Mouse (Mus musculus): ENCODE data around the gene Rtn4rl1. TPM values are rescaled to one million over a fixed set of nuclear protein-coding genes. Genes with fewer than 3 reads are reported as not detected.
"Not testable (repeated sequence)": the region's sequence is repeated elsewhere in the genome, so short reads cannot be mapped to it uniquely, and the experiment has no call there.

Rtn4rl1 gene
- polyA plus RNA-seq, 1 experiment from 2014 or later, result 16.5 TPM

- no peak overlapping the region for H3K27ac ChIP-seq (replicated peaks)
- H3K4me3 ChIP-seq, result 0 out of 2 replicates have a peak overlapping the region, but pooled peaks have one; percentile 14
- no peaks in the 10 kb centered on the region for H3K36me3 ChIP-seq
- H3K4me2 ChIP-seq, result peak overlapping the region; percentile 47
- ATAC-seq (ENCODE audit: low read depth), result no peak
- H3K27me3 ChIP-seq, result peaks cover 28% of the 10 kb centered on the region
- peaks cover 67% of the 10 kb centered on the region for H3K4me1 ChIP-seq (replicated peaks)
- 23% methylated on average over 4 of the region's 4 CpGs for WGBS
- H3K9ac ChIP-seq, result peak overlapping the region; percentile 53; the same call in 1 of the 2 replicates
- H3K9me3 ChIP-seq, result no peaks in the 10 kb centered on the region
Observed at GRCm38 (mm10) chr11:75279013-75279341, 85.4 kb downstream of the Rtn4rl1 start.

GRCm38 (mm10) chr11:75279342-75280065 lies 85.9 kb downstream of the Rtn4rl1 start:
- Histone ChIP-seq H3K4me1 (replicated peaks) (peaks cover 63% of the 10 kb centered on the region), H3K27me3 (peaks cover 34% of the 10 kb centered on the region), H3K4me2 (peak overlapping the region; percentile 47), H3K9ac (peak overlapping the region; percentile 53; the same call in 1 of the 2 replicates), H3K27ac (replicated peaks) (peak overlapping the region; percentile 34; the same call in 1 of the 2 replicates), H3K36me3 (no peaks in the 10 kb centered on the region), H3K9me3 (no peaks in the 10 kb centered on the region), H3K4me3 (peak overlapping the region; percentile 14; the same call in 1 of the 2 replicates)
- WGBS, result 7% methylated on average over 16 of the region's 16 CpGs
- no peak for ATAC-seq (ENCODE audit: low read depth)

GRCm38 (mm10) chr11:75280066-75280410 lies 86.5 kb downstream of the Rtn4rl1 start:
- WGBS, result 66% methylated on average over 5 of the region's 5 CpGs
- Histone ChIP-seq H3K27ac (replicated peaks) (peak overlapping the region; percentile 82; the same call in 1 of the 2 replicates), H3K27me3 (peaks cover 39% of the 10 kb centered on the region), H3K4me1 (replicated peaks) (peaks cover 57% of the 10 kb centered on the region), H3K36me3 (no peaks in the 10 kb centered on the region), H3K4me2 (no peak overlapping the region), H3K9ac (no peak overlapping the region), H3K4me3 (no peak overlapping the region), H3K9me3 (no peaks in the 10 kb centered on the region)
- no peak for ATAC-seq (ENCODE audit: low read depth)

GRCm38 (mm10) chr11:75280435-75281001 lies 86.9 kb downstream of the Rtn4rl1 start:
- H3K9ac ChIP-seq, result no peak overlapping the region
- no peaks in the 10 kb centered on the region for H3K9me3 ChIP-seq
- 26% methylated on average over 5 of the region's 5 CpGs for WGBS
- H3K4me3 ChIP-seq, result no peak overlapping the region
- H3K27ac ChIP-seq (replicated peaks), result peak overlapping the region; percentile 82
- peaks cover 40% of the 10 kb centered on the region for H3K27me3 ChIP-seq
- H3K36me3 ChIP-seq, result no peaks in the 10 kb centered on the region
- H3K4me1 ChIP-seq (replicated peaks), result peaks cover 53% of the 10 kb centered on the region
- 0 out of 2 replicates have a peak, but pooled peaks have one; percentile 40 for ATAC-seq (ENCODE audit: low read depth)
- no peak overlapping the region for H3K4me2 ChIP-seq

- Histone ChIP-seq H3K9ac (peak overlapping the region; percentile 32), H3K9me3 (no peaks in the 10 kb centered on the region), H3K4me1 (replicated peaks) (peaks cover 53% of the 10 kb centered on the region), H3K27me3 (peaks cover 40% of the 10 kb centered on the region), H3K27ac (replicated peaks) (peak overlapping the region; percentile 82), H3K36me3 (no peaks in the 10 kb centered on the region), H3K4me3 (peak overlapping the region; percentile 11; the same call in 1 of the 2 replicates), H3K4me2 (peak overlapping the region; percentile 46)
- peak; percentile 64 for ATAC-seq (ENCODE audit: low read depth)
- 6% methylated on average over 29 of the region's 29 CpGs for WGBS
Observed at GRCm38 (mm10) chr11:75281380-75282256, 88.0 kb downstream of the Rtn4rl1 start.

GRCm38 (mm10) chr11:75282496-75283120 lies 89.0 kb downstream of the Rtn4rl1 start:
- Histone ChIP-seq H3K4me1 (replicated peaks) (peaks cover 53% of the 10 kb centered on the region), H3K4me3 (0 out of 2 replicates have a peak overlapping the region, but pooled peaks have one; percentile 3), H3K4me2 (peak overlapping the region; percentile 46), H3K9ac (0 out of 2 replicates have a peak overlapping the region, but pooled peaks have one; percentile 32), H3K27me3 (peaks cover 40% of the 10 kb centered on the region), H3K9me3 (no peaks in the 10 kb centered on the region), H3K36me3 (no peaks in the 10 kb centered on the region), H3K27ac (replicated peaks) (peak overlapping the region; percentile 29)
- WGBS, result 12% methylated on average over 13 of the region's 13 CpGs
- ATAC-seq (ENCODE audit: low read depth), result no peak; the same call in 1 of the 2 replicates

- not testable (repeated sequence) for H3K9me3 ChIP-seq; H3K9ac ChIP-seq; H3K36me3 ChIP-seq; ATAC-seq (ENCODE audit: low read depth); H3K4me3 ChIP-seq; H3K4me2 ChIP-seq; H3K27ac ChIP-seq (replicated peaks)
- 59% methylated on average over 3 of the region's 3 CpGs for WGBS
- Histone ChIP-seq H3K4me1 (replicated peaks) (peaks cover 43% of the 10 kb centered on the region), H3K27me3 (peaks cover 40% of the 10 kb centered on the region)
Observed at GRCm38 (mm10) chr11:75283784-75284183, 90.2 kb downstream of the Rtn4rl1 start.

- no peaks in the 10 kb centered on the region for H3K36me3 ChIP-seq
- no peak overlapping the region for H3K27ac ChIP-seq (replicated peaks)
- no peak overlapping the region for H3K4me2 ChIP-seq
- H3K4me1 ChIP-seq (replicated peaks), result peaks cover 30% of the 10 kb centered on the region
- no peak overlapping the region for H3K4me3 ChIP-seq
- peaks cover 34% of the 10 kb centered on the region for H3K27me3 ChIP-seq
- 42% methylated on average over 4 of the region's 4 CpGs for WGBS
- H3K9me3 ChIP-seq, result no peaks in the 10 kb centered on the region
- ATAC-seq (ENCODE audit: low read depth), result no peak
- no peak overlapping the region for H3K9ac ChIP-seq
Observed at GRCm38 (mm10) chr11:75285893-75286467, 92.4 kb downstream of the Rtn4rl1 start.

GRCm38 (mm10) chr11:75286868-75287267 lies 93.3 kb downstream of the Rtn4rl1 start:
- Histone ChIP-seq H3K4me1 (replicated peaks) (peaks cover 30% of the 10 kb centered on the region), H3K9ac (no peak overlapping the region), H3K4me3 (no peak overlapping the region), H3K36me3 (no peaks in the 10 kb centered on the region), H3K27ac (replicated peaks) (no peak overlapping the region), H3K9me3 (no peaks in the 10 kb centered on the region), H3K4me2 (no peak overlapping the region), H3K27me3 (peaks cover 29% of the 10 kb centered on the region)
- 88% methylated on average over 4 of the region's 4 CpGs for WGBS
- ATAC-seq (ENCODE audit: low read depth), result no peak

- peaks cover 30% of the 10 kb centered on the region for H3K4me1 ChIP-seq (replicated peaks)
- H3K27ac ChIP-seq (replicated peaks), result no peak overlapping the region
- 78% methylated on average over 10 of the region's 10 CpGs for WGBS
- no peaks in the 10 kb centered on the region for H3K36me3 ChIP-seq
- no peak overlapping the region for H3K4me3 ChIP-seq
- H3K9ac ChIP-seq, result no peak overlapping the region
- no peaks in the 10 kb centered on the region for H3K9me3 ChIP-seq
- peaks cover 28% of the 10 kb centered on the region for H3K27me3 ChIP-seq
- ATAC-seq (ENCODE audit: low read depth), result no peak
- no peak overlapping the region for H3K4me2 ChIP-seq
Observed at GRCm38 (mm10) chr11:75287940-75288339, 94.4 kb downstream of the Rtn4rl1 start.

- peaks cover 34% of the 10 kb centered on the region for H3K4me1 ChIP-seq (replicated peaks)
- H3K9ac ChIP-seq, result no peak overlapping the region
- H3K27ac ChIP-seq (replicated peaks), result no peak overlapping the region
- ATAC-seq (ENCODE audit: low read depth), result no peak
- H3K4me3 ChIP-seq, result no peak overlapping the region
- no peaks in the 10 kb centered on the region for H3K36me3 ChIP-seq
- peaks cover 24% of the 10 kb centered on the region for H3K27me3 ChIP-seq
- no peaks in the 10 kb centered on the region for H3K9me3 ChIP-seq
- 83% methylated on average over 8 of the region's 8 CpGs for WGBS
- H3K4me2 ChIP-seq, result no peak overlapping the region
Observed at GRCm38 (mm10) chr11:75288517-75288916, 94.9 kb downstream of the Rtn4rl1 start.

Data from neural tube, embryonic 13.5 days (tissue).